Mouse (Mus musculus) effector memory CD4-positive, alpha-beta T cell, adult 5 months (primary cell): ENCODE measurements around the gene Sh2d7. TPM values are rescaled to one million over a fixed set of nuclear protein-coding genes. Genes with fewer than 3 reads are reported as not detected.

Experiments
- polyA plus RNA-seq: library from polyadenylated mRNA; unstranded; fragments of 100-300 nt; shearing (Covaris generic); gene quantifications from one replicate; pipeline ENCODE4 v1.2.1, GENCODE M21; 2017

The Sh2d7 gene
- polyA plus RNA-seq: not detected

GRCm38 (mm10) chr9:54538684-54539083 lies at the start of gene Sh2d7:
TSS of gene Sh2d7 (plus strand) at chr9:54538984.

GRCm38 (mm10) chr9:54501453-54502110 lies 37.2 kb upstream of the Sh2d7 start, which contains the start of gene Dmxl2:
TSS of gene Dmxl2 (minus strand) at chr9:54501626.

GRCm38 (mm10) chr9:54559771-54560471 lies 21.1 kb downstream of the Sh2d7 start, which contains the start of gene Cib2:
TSS of gene Cib2 (minus strand) at chr9:54560218.

GRCm38 (mm10) chr9:54586199-54587061 lies 47.6 kb downstream of the Sh2d7 start, which contains the start of gene Idh3a:
TSS of gene Idh3a (plus strand) at chr9:54586334.

Other genes starting within 250 kb of the Sh2d7 start
- 0.37 TPM for gene Dmxl2, start 37.4 kb upstream of the Sh2d7 start, polyA plus RNA-seq
- gene Cib2, start 21.2 kb downstream of the Sh2d7 start, polyA plus RNA-seq: 0.35 TPM
- 90.5 TPM for gene Idh3a, start 47.4 kb downstream of the Sh2d7 start, polyA plus RNA-seq
- 19.6 TPM for gene Acsbg1, start 122.9 kb downstream of the Sh2d7 start, polyA plus RNA-seq
- gene Dnaja4, start 159.9 kb downstream of the Sh2d7 start, polyA plus RNA-seq: 58.2 TPM
- 58.7 TPM for gene Wdr61, start 195.5 kb downstream of the Sh2d7 start, polyA plus RNA-seq
- not detected for gene Crabp1, start 225.8 kb downstream of the Sh2d7 start, polyA plus RNA-seq